Mouse (Mus musculus) heart, adult 9 months (tissue): ENCODE results near the gene Gm36176.

ENCODE experiments used
- DNase-seq, 2 experiments: peaks; one replicate each; pipeline ENCODE4 v3.0.0; 2022; ENCODE audit warnings: low spot score in 2 of 2

Gm36176 gene

GRCm38 (mm10) chr10:77880305-77880704 is 33.7 kb downstream of the Gm36176 start:
- no peak for DNase-seq

DNA sequence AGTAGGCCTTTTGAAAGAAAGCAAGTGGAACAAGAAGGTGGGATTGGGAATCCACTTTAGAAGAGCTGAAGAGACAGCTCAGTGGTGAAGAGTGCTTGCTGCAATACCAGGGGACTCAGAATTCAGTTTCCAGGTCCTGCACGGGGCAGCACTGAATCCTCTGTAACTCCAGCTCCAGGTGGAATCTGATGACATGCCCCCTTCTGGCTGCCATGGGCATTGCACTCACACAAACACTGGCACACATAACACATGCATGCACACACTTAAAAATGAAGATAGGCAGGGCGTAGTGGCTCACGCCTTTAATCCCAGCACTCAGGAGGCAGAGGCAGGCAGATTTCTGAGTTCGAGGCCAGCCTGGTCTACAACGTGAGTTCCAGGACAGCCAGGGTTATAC is 36.0 kb downstream of the Gm36176 start:
- no peak for DNase-seq

DNA sequence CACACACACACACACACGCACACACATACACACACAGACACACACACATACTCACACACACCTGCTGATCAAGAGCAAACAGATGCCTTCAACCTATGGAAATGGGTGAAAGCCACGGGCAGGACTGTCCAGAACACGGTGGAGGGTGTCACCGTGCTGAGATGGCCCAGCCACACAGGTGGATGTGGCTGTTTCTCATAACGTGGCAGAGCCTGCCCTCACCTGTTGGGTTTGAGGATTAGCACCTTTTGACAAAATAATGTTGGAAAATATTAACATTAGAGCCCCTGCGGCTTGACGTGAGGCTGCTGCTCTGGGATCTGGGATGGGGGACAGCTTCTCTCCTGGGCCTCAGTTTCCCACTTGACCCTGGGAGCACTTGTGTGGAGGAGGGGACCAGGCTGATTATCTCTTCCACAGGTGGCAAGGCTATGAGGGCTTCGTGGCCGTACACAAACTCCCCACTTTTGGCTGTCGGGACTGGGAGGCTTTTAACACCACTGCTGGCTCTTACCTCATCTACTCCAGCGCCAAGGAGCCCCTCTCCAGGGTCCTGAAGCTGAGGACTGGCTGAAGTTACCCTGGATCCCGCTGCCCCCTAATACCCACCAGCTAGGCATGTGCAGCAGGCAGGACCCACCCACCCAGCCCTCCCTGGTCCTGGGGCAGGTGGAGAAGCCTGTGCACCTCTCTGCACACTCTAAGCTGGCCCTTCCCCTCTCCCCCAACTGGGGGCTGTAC is 39.6 kb downstream of the Gm36176 start:
- no peak for DNase-seq

- no peak for DNase-seq
Measured at GRCm38 (mm10) chr10:77890987-77891565, 44.5 kb downstream of the Gm36176 start.

GRCm38 (mm10) chr10:77895562-77895961 is 49.0 kb downstream of the Gm36176 start:
- DNase-seq: peak in 1 of 2 experiments; percentile 10
